Mouse (Mus musculus): ENCODE measurements around the gene Ubash3a.

The Ubash3a gene

GRCm38 (mm10) chr17:31207771-31208334 lies at the start of gene Ubash3a:
Ubash3a (plus strand) TSS chr17:31207873.
- WGBS: 73% methylated on average over 12 of the region's 12 CpGs

- 88% methylated on average over 6 of the region's 6 CpGs for WGBS
These were observed 49.8 kb upstream of the Ubash3a start for GRCm38 (mm10) chr17:31157921-31158320.

GRCm38 (mm10) chr17:31160291-31160690 lies 47.4 kb upstream of the Ubash3a start:
- 79% methylated on average over 4 of the region's 4 CpGs for WGBS

- 72% methylated on average over 12 of the region's 12 CpGs for WGBS
These were observed 45.1 kb upstream of the Ubash3a start for GRCm38 (mm10) chr17:31162607-31163006.

GRCm38 (mm10) chr17:31163821-31164220 lies 43.9 kb upstream of the Ubash3a start:
- 88% methylated on average over 2 of the region's 2 CpGs for WGBS

- 90% methylated on average over 6 of the region's 6 CpGs for WGBS
These were observed 42.5 kb upstream of the Ubash3a start, which contains the start of gene Tff1 for GRCm38 (mm10) chr17:31165127-31165526. Tff1 (minus strand) TSS chr17:31165277.

GRCm38 (mm10) chr17:31169796-31170195 lies 37.9 kb upstream of the Ubash3a start:
- 89% methylated on average over 5 of the region's 5 CpGs for WGBS

GRCm38 (mm10) chr17:31176321-31176720 lies 31.4 kb upstream of the Ubash3a start:
- 92% methylated on average over 4 of the region's 4 CpGs for WGBS

GRCm38 (mm10) chr17:31181490-31181889 lies 26.2 kb upstream of the Ubash3a start:
- WGBS: 86% methylated on average over 4 of the region's 4 CpGs

- 55% methylated on average over 12 of the region's 12 CpGs for WGBS
These were observed 24.3 kb upstream of the Ubash3a start for GRCm38 (mm10) chr17:31183180-31183974.

GRCm38 (mm10) chr17:31184269-31184990 lies 23.2 kb upstream of the Ubash3a start:
- 90% methylated on average over 12 of the region's 12 CpGs for WGBS

GRCm38 (mm10) chr17:31187370-31187769 lies 20.3 kb upstream of the Ubash3a start:
- WGBS: 25% methylated on average over 4 of the region's 4 CpGs

- 92% methylated on average over 8 of the region's 8 CpGs for WGBS
These were observed 15.8 kb upstream of the Ubash3a start for GRCm38 (mm10) chr17:31191825-31192224.

- 76% methylated on average over 2 of the region's 2 CpGs for WGBS
These were observed 15.0 kb upstream of the Ubash3a start for GRCm38 (mm10) chr17:31192663-31193062.

GRCm38 (mm10) chr17:31193360-31193759 lies 14.3 kb upstream of the Ubash3a start:
- WGBS: 81% methylated on average over 9 of the region's 9 CpGs

GRCm38 (mm10) chr17:31195207-31195606 lies 12.5 kb upstream of the Ubash3a start:
- WGBS: 84% methylated on average over 6 of the region's 6 CpGs

- WGBS: 80% methylated on average over 7 of the region's 7 CpGs
These were observed 11.4 kb upstream of the Ubash3a start for GRCm38 (mm10) chr17:31196283-31196682.

GRCm38 (mm10) chr17:31198877-31199276 lies 8.8 kb upstream of the Ubash3a start, which contains the start of gene Tmprss3:
Tmprss3 (minus strand) TSS chr17:31198977.
- WGBS: 92% methylated on average over 11 of the region's 11 CpGs

GRCm38 (mm10) chr17:31208654-31209053 lies 981 bp downstream of the Ubash3a start:
- WGBS: 90% methylated on average over 8 of the region's 8 CpGs

GRCm38 (mm10) chr17:31209376-31209930 lies 1.8 kb downstream of the Ubash3a start:
- 97% methylated on average over 11 of the region's 11 CpGs for WGBS

GRCm38 (mm10) chr17:31210299-31210698 lies 2.6 kb downstream of the Ubash3a start:
- WGBS: 92% methylated on average over 7 of the region's 7 CpGs

GRCm38 (mm10) chr17:31211881-31212280 lies 4.2 kb downstream of the Ubash3a start:
- 95% methylated on average over 6 of the region's 6 CpGs for WGBS

Measured in cerebral cortex, adult 2 months (tissue).